Mouse (Mus musculus): ENCODE data around the gene Rab21.
A peak's percentile ranks its signal among the peaks of the same experiment; 100 is the strongest.

The Rab21 gene

GRCm38 (mm10) chr10:115315473-115316171 is at the start of gene Rab21:
TSS of gene Rab21 (minus strand) at chr10:115315594.
- DNase-seq, result peak; percentile 99 to 100

DNA sequence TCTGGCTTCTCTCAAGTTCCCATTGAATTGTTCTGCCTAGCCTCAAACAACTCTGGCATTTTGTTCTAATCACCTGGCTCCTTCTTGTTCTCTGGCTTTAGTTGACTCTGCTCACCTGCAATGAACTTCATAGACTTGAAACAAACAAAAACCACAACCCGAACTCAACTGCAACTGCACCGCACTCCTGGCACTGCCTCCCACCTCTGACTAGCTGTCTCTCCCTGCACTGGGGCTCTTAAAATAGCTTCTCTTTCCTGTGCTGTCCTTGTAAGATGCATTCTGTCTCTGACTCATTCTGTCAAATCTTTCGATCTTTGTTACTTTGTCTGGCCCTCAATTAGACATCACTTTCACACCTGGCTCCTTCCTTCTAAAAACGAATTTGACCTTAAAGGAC is 47.8 kb upstream of the Rab21 start:
- peak; percentile 15 to 17 for DNase-seq

GRCm38 (mm10) chr10:115362623-115362964 is 47.2 kb upstream of the Rab21 start:
- no peak for DNase-seq

- peak; percentile 94 to 95 for DNase-seq
Observed at GRCm38 (mm10) chr10:115361840-115362622, 46.6 kb upstream of the Rab21 start, which contains the start of gene Tmem19. TSS of gene Tmem19 (minus strand) at chr10:115362501.

GRCm38 (mm10) chr10:115359066-115359465 is 43.7 kb upstream of the Rab21 start:
- DNase-seq, result no peak

DNA sequence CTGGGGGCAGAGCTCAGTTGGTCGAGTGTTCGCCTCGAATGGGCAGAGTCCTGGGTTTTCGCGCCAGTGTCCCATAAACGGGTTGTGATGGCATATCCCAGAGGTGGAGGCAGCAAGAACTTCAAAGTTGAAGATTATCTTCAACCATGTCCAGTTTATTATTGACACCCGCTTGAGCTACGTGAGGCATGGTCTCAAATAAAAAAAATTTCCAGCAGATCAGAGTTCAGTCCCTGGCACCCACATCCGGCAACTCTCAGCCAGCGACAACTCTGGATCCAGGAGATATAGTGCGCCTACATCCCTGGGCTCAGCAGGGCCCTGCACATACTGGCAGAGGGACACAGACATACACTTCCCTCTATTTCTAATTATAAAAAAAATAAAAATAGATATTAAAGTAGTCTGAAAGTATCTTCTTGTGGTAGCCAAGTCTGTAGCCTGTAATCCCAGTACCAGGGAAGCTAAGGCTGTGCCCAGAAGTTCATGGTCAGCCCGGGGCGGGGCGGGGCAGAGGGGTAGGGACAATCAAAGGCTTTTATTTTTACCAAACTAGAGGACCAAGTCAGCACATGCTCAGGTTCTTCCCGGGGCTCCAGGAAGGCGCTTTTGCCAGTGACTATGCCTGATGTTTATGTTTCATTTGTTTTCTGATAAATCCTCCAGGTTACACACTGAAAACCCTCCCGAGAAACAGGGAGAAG is 43.0 kb upstream of the Rab21 start:
- DNase-seq, result no peak

DNA sequence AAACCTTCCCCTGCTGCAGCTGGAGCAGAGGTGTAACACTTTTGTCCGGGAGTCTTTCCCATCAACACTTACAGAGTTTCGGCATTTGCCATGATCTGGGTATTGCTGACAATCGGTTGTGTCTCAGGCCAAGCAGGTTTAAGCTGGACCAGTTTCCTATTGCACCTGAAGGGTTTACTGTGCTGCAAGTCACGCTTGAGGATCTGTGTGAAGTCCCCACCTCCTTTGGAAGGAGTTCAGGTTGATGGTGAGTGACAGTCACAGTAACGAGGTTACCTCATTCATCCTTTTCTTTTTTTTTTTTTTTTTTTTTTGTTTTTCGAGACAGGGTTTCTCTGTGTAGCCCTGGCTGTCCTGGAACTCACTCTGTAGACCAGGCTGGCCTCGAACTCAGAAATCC is 40.7 kb upstream of the Rab21 start:
- DNase-seq, result no peak

DNA sequence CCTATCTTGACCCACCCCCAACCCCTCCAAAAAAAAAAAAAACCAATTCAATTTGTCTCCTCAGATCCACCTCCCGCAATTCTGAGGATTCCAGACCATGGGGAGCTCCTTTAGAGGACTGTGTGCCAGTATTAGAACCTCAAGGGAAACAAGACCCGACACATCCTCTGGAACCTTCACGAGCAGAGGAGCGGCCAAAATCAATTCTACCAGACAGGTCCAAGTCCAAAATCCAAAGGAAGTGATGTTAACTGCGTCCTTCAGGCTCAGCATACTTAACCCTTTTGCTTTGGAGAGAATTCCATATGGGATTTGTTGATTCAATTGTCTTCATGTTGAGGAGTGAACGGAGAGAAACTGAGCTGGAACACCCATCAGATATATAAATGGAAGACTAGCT is 39.6 kb upstream of the Rab21 start:
- no peak for DNase-seq

GRCm38 (mm10) chr10:115354553-115354952 is 39.2 kb upstream of the Rab21 start:
- no peak for DNase-seq

DNA sequence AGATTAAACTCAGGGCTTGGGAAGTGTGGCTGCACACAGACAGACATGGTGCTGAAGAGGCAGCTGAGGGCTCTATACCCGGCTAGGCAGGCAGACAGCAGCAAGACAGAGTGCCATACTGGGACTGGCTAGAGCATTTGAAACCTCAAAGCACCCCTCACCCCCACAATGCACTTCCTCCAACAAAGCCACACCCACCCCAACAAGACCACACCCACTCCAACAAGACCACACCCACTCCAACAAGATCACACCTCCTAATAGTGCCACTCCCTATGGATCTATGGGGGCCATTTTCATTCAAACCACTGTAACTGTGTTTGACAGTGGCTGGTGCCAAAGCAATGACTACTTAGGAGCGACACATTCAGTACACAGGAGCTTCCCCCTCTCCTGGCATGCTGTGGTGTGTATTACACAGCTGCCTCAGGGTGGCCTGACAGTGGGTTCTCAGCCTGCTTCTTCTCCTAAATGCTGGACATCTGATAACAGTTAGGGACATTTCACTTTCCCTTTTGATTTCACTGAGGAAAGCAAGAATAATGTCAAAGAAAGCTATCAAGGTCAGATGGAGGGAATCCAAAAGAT is 35.5 kb upstream of the Rab21 start:
- peak; percentile 11 to 15 for DNase-seq

GRCm38 (mm10) chr10:115349509-115349908 is 34.1 kb upstream of the Rab21 start:
- DNase-seq, result no peak

GRCm38 (mm10) chr10:115349029-115349428 is 33.6 kb upstream of the Rab21 start:
- DNase-seq, result no peak

DNA sequence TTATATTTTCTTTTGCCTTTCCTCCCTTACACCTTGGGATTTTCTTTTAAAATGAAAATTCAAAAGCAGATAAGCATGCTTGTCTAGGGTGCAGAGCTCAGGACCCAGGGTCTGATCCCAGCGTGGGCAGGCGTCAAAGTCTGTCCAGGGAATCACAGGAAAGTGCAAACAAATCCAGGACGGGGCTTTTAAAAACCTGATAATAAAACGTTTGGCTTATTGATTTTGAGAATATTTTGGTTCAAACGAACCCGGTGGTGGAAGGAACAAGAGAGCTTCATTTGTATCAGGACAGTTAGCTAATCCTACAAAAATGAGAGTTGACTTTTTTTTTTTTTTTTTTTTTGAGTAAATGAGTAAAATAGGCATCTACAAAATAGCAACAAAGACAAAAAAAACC is 32.7 kb upstream of the Rab21 start:
- no peak for DNase-seq

GRCm38 (mm10) chr10:115346444-115346843 is 31.1 kb upstream of the Rab21 start:
- DNase-seq, result no peak

GRCm38 (mm10) chr10:115342771-115343425 is 27.5 kb upstream of the Rab21 start:
- no peak for DNase-seq

DNA sequence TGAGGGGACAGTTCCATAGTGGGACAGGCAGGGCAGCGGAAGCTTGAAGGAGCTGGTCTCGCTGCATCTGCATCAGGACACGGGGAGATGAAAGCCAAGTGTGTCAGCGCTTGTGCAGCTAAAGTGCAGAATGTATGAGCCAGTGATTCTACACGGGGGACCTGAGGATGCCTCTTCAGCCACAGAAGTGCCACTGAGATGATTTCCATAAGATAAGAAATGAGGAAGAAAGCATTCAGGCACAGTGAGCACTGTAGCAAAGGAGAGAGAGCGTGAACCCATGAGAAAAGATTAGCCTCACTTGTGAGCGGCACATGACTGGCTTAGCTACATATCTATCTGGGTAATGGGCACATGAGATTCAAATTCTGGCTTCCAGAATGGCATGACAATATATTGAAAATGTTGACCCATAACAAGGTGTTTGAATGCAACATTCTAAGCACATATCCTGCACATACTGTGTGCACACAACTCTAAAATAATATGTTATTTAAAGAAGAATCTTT is 24.5 kb upstream of the Rab21 start:
- DNase-seq, result no peak

- DNase-seq, result no peak
Observed at GRCm38 (mm10) chr10:115336901-115337300, 21.5 kb upstream of the Rab21 start.

- DNase-seq, result no peak
Observed at GRCm38 (mm10) chr10:115333528-115333927, 18.1 kb upstream of the Rab21 start.

GRCm38 (mm10) chr10:115332997-115333396 is 17.6 kb upstream of the Rab21 start:
- no peak for DNase-seq

DNA sequence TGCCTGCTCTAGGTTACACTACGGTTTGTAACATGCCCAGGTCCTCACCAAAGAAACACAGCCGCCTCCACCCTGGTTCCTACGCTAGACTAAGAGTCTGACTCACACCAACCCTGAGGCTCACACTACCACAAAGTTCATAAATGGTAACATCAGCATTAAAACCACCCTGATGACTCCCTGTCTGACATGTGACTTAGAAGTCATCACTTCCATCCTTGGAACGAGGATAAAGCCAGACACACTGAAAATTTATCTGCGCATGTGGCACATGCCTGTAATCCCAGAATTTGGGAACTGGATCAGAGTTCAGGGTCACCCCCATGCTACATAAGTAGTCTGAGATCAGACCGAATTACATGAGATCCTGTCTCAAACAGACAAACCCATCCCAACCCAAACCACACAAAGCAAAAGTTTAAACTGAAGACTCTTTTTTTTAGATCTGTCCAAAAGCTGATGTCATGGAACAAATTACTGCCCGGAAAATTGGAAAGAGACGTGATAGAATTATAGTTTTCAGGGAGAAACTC is 17.1 kb upstream of the Rab21 start:
- DNase-seq, result no peak

DNA sequence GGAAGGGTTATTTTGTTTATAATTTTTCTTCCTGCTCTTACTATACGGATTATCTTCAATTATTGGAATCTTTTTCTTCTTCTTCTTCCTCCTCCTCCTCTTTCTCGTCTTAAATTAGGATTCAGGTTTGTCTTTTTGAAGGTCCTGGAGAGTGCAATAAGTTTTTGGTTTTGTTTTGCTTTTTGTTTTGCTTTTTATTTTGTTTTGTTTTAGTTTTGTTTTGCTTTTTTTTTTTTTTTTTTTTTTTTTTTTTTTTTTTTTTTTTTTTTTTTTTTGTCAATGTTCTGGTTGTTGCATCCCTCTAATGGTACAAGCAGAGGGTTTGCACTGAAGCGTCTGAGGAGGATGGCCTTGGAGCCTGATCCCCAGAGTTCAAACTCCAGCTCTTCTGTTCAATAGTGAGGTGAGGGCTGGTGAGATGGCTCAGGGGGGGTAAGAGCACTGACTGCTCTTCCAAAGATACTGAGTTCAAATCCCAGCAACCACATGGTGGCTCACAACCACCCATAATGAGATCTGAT is 13.7 kb upstream of the Rab21 start:
- DNase-seq, result no peak

GRCm38 (mm10) chr10:115328514-115328913 is 13.1 kb upstream of the Rab21 start:
- no peak for DNase-seq

All from B cell, adult 2 months (primary cell).